Mouse (Mus musculus) intestine, postnatal 0 days (tissue): ENCODE measurements around the gene Tent5b. TPM values are rescaled to one million over a fixed set of nuclear protein-coding genes. Genes with fewer than 3 reads are reported as not detected.

Source experiments
- ATAC-seq: fragments of 200-750 bp; cut with Nextera tagmentation; 2 replicates; pipeline ENCODE4 v1.8.0; 2017; ENCODE audit warnings: mild to moderate bottlenecking, moderate TSS enrichment, moderate library complexity
- H3K27ac ChIP-seq: fragments of 300-500 bp; sonication (generic); 2 replicates; pipeline ENCODE4 v1.5.1; 2014; ENCODE audit warnings: mild to moderate bottlenecking, low read depth, low read length, moderate library complexity
- H3K27me3 ChIP-seq: fragments of 300-500 bp; sonication (generic); replicated peaks from 2 replicates; pipeline ENCODE4 v1.6.1; 2014; ENCODE audit warnings: low read length, mixed read lengths; ENCODE audit not compliant: control insufficient read depth, insufficient read depth
- H3K36me3 ChIP-seq: fragments of 300-500 bp; sonication (generic); 2 replicates; pipeline ENCODE4 v1.6.1; 2014; ENCODE audit warnings: mild to moderate bottlenecking, moderate library complexity; ENCODE audit not compliant: control insufficient read depth, insufficient read depth
- H3K4me1 ChIP-seq: fragments of 300-500 bp; sonication (generic); replicated peaks from 2 replicates; pipeline ENCODE4 v1.6.1; 2014; ENCODE audit warnings: antibody characterized with exemption, low read length, mixed read lengths; ENCODE audit not compliant: control insufficient read depth, insufficient read depth
- H3K4me2 ChIP-seq: fragments of 300-500 bp; sonication (generic); replicated peaks from 2 replicates; pipeline ENCODE4 v1.6.1; 2014; ENCODE audit warnings: low read depth, mild to moderate bottlenecking, moderate library complexity
- H3K4me3 ChIP-seq: fragments of 300-500 bp; sonication (generic); 2 replicates; pipeline ENCODE4 v1.5.1; 2014; ENCODE audit warnings: low read depth, low read length
- H3K9ac ChIP-seq: fragments of 300-500 bp; sonication (generic); 2 replicates; pipeline ENCODE4 v1.6.1; 2014; ENCODE audit warnings: mild to moderate bottlenecking, low read depth, low read length
- H3K9me3 ChIP-seq: fragments of 300-500 bp; sonication (generic); 2 replicates; pipeline ENCODE4 v1.6.1; 2016; ENCODE audit warnings: mixed run types; ENCODE audit not compliant: control insufficient read depth
- CTCF ChIP-seq: sonication (generic); IDR thresholded peaks from 2 replicates; pipeline ENCODE4 v1.5.1; 2016; ENCODE audit warnings: low read depth, mild to moderate bottlenecking, control low read depth, antibody characterized with exemption, moderate library complexity
- WGBS: fragments of 180-500 bp; shearing (Covaris S2); extraction: QIAGEN DNeasy Blood & Tissue Kit; methylation state at CpG from one replicate; pipeline ENCODE4 v1.1.7; 2014; 5-methylcytosine and 5-hydroxymethylcytosine counted together
- polyA plus RNA-seq: library from polyadenylated mRNA; unstranded; fragments of >200 nt; fragmentation: Nextera tagmentation; extraction: Ambion mirVana; gene quantifications from 2 replicates; pipeline ENCODE4 v1.2.1, GENCODE M21; 2015

Tent5b gene
- polyA plus RNA-seq, 1 experiment from 2014 or later = 1.8 TPM

- Histone ChIP-seq H3K4me1 (no peaks in the 10 kb centered on the region), H3K27ac (no peak overlapping the region), H3K9ac (no peak overlapping the region), H3K9me3 (no peaks in the 10 kb centered on the region), H3K4me2 (no peak overlapping the region), H3K27me3 (0 out of 2 replicates have a peak, but pooled peaks cover 14% of the 10 kb centered on the region), H3K4me3 (no peak overlapping the region), H3K36me3 (no peaks in the 10 kb centered on the region)
- no peak for ATAC-seq
- no peak for TF ChIP-seq CTCF
- WGBS = 85% methylated on average over 28 of the region's 28 CpGs
Measured at GRCm38 (mm10) chr4:133485691-133486425, 5.9 kb downstream of the Tent5b start.

GRCm38 (mm10) chr4:133486673-133487357 lies 6.9 kb downstream of the Tent5b start:
- Histone ChIP-seq H3K4me3 (no peak overlapping the region), H3K4me1 (no peaks in the 10 kb centered on the region), H3K36me3 (no peaks in the 10 kb centered on the region), H3K27ac (no peak overlapping the region), H3K9ac (no peak overlapping the region), H3K27me3 (0 out of 2 replicates have a peak, but pooled peaks cover 7% of the 10 kb centered on the region), H3K4me2 (no peak overlapping the region), H3K9me3 (no peaks in the 10 kb centered on the region)
- TF ChIP-seq CTCF = no peak
- WGBS = 93% methylated on average over 26 of the region's 26 CpGs
- ATAC-seq = no peak

DNA sequence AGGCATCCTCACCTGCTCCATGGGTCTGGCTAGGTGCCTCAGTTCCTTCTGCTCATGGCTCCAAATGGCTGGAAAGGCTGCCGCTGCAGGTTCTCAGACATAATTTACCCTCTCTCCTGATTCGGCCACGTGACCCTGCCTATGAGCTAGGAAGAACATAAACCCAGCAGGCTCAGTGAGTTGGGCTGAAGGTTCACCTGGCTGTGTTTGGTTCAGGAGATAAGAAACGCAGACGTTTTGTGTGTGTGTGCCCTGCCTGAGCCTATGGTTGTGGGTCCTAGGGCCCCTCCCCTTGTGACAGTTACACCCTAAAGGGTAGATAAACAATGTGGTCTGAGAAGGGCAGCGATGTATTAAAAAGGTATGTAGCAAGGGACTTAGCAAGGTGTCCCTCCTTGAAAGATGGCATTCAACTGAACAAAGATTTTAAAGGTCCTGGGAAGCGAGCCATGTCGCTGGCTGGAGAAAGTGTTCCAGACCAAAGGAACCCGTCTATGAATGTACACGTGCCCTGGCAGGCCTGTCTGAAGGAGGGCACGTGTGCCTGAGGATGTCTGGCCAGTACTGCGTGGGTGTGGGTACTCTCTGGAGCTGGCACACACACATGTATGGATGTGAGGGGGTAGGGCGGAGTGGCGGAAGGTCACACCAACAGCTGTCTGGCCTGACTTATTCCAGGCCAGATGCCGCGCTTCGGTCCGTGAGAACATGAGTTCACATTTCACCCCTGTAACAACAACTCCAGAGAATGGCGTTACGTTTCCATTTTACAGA lies 8.9 kb downstream of the Tent5b start:
- no peak for TF ChIP-seq CTCF
- peak; percentile 61 for ATAC-seq
- Histone ChIP-seq H3K36me3 (no peaks in the 10 kb centered on the region), H3K4me1 (0 out of 2 replicates have a peak, but pooled peaks cover 3% of the 10 kb centered on the region), H3K4me2 (no peak overlapping the region), H3K27me3 (0 out of 2 replicates have a peak, but pooled peaks cover 3% of the 10 kb centered on the region), H3K27ac (peak overlapping the region; percentile 22; the same call in 1 of the 2 replicates), H3K9me3 (no peaks in the 10 kb centered on the region), H3K4me3 (no peak overlapping the region), H3K9ac (no peak overlapping the region; the same call in 1 of the 2 replicates)
- 61% methylated on average over 20 of the region's 20 CpGs for WGBS

DNA sequence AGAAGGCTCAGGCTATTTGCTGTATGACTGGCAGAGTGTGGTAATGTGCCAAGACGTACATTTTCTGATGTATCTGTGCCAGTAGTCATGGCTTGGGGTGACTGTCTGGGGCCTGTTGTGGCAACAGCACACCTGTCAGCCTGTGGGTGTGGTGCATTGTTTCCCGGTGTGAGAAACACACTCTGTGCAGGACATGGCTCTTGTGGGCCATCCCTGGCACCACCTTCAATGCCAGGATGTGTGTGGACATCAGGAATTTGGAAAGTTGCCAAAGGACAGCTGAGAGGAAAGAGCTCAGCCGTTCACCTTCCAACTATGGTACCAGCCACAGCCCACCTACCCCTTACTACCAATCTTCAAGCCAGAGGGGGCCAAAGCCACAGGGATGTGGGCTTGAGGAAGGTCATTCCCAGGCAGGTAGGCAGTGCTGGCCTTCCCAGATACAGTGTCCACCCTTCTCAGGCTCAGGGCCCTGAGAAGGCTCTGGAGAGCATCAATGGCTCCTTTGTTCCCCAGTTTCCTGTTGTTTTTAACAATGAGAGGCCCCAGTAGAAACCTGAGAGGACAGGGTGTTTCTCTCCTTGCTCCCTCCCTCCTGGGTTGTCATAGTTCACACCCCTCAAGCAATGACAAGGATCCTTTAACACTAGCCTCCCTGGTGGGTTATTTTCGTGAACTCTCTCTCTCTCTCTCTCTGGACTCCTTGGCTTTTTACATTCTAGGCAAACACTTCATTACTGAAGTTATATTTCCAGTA lies 9.7 kb downstream of the Tent5b start:
- no peak for TF ChIP-seq CTCF
- Histone ChIP-seq H3K27me3 (no peaks in the 10 kb centered on the region), H3K4me1 (0 out of 2 replicates have a peak, but pooled peaks cover 3% of the 10 kb centered on the region), H3K4me3 (no peak overlapping the region), H3K4me2 (no peak overlapping the region), H3K27ac (peak overlapping the region; percentile 22), H3K9ac (no peak overlapping the region), H3K36me3 (no peaks in the 10 kb centered on the region), H3K9me3 (no peaks in the 10 kb centered on the region)
- 48% methylated on average over 4 of the region's 4 CpGs for WGBS
- ATAC-seq = peak; percentile 58

DNA sequence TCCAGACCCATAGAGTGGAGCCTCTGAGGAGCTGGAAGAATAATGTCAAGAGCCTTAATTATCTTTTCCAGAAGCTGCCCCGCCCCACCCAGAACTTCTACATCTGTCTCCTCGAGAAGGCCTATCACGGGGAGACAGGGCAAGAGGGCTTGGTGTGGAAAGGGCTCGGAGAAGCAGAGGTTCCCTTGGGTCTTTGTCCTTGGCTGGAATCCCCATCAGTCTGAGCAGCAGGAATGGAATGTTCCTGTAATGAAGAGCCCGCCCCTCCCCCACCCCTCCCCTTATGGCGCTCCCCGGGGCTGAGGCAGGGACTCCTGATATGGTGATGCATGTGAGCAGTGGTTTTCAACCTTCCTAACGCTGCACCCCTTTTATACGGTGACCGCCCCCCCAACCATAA lies 11.9 kb downstream of the Tent5b start:
- Histone ChIP-seq H3K9ac (no peak overlapping the region), H3K9me3 (no peaks in the 10 kb centered on the region), H3K27ac (no peak overlapping the region), H3K36me3 (no peaks in the 10 kb centered on the region), H3K4me1 (0 out of 2 replicates have a peak, but pooled peaks cover 3% of the 10 kb centered on the region), H3K27me3 (peaks cover 17% of the 10 kb centered on the region), H3K4me2 (no peak overlapping the region; the same call in 1 of the 2 replicates), H3K4me3 (no peak overlapping the region)
- 25% methylated on average over 10 of the region's 10 CpGs for WGBS
- no peak for TF ChIP-seq CTCF
- no peak for ATAC-seq
